Mouse (Mus musculus): Measurements from ENCODE around the gene Plcd3. TPM values are rescaled to one million over a fixed set of nuclear protein-coding genes. Genes with fewer than 3 reads are reported as not detected.
A peak's percentile ranks its signal among the peaks of the same experiment; 100 is the strongest.

Gene Plcd3
- total RNA-seq (2012; rRNA removed), result 1.7 and 2.0 TPM in 2 replicates
- 1 to 10 TPM in 1 of 2 experiments, not detected in 1; 2.6 TPM for polyA plus RNA-seq (2012; ENCODE audit: insufficient read depth in 1 of 2, insufficient read length in 2 of 2, low read depth in 1 of 2, low replicate concordance in 2 of 2, missing spikeins in 1 of 2)

GRCm38 (mm10) chr11:103101481-103101865 is at the start of gene Plcd3, which contains the start of gene Acbd4:
TSS of gene Plcd3 (minus strand) at chr11:103101658.
TSS of gene Acbd4 (plus strand) at chr11:103101682.
- H3K4me3 ChIP-seq (ENCODE audit: control insufficient read depth in 1 of 2, insufficient read depth in 1 of 2, low read depth in 2 of 2, low read length in 2 of 2), result peak within 1 kb of the TSS; percentile 55 to 80
- H3K9me3 ChIP-seq (replicated peaks; ENCODE audit: insufficient read depth, low read length), result no peaks in the 10 kb centered on the region
- H3K4me1 ChIP-seq (ENCODE audit: control insufficient read depth in 1 of 2, insufficient read depth in 2 of 2, low read length in 2 of 2), result peaks cover 9 to 20% of the 10 kb centered on the region in 2 experiments
- DNase-seq (ENCODE audit: low read depth, low spot score), result peak; percentile 92
- no peaks in the 10 kb centered on the region; the same call in 1 of the 2 replicates for H3K79me2 ChIP-seq (ENCODE audit: control insufficient read depth, insufficient read depth, low read length, poor library complexity)
- H3K27ac ChIP-seq (ENCODE audit: control insufficient read depth, low read depth, low read length), result peak within 1 kb of the TSS; percentile 39
- H3K27me3 ChIP-seq (ENCODE audit: control insufficient read depth in 1 of 2, insufficient read depth in 2 of 2, low read length in 2 of 2), result no peaks in the 10 kb centered on the region
- TF ChIP-seq POLR2A (IDR thresholded peaks at IDR 0.05; ENCODE audit: control insufficient read depth in 1 of 2, insufficient read depth in 1 of 2, low read depth in 1 of 2, low read length in 2 of 2, poor library complexity in 1 of 2) (peak; percentile 39 to 62; a peak in 2 of 4 replicates), NELFE (IDR thresholded peaks at IDR 0.05; ENCODE audit: low read depth, low read length) (peak; percentile 63), E2F4 (IDR thresholded peaks at IDR 0.05; ENCODE audit: borderline replicate concordance, low read depth, low read length) (no peak), CHD1 (IDR thresholded peaks at IDR 0.05; ENCODE audit: low read depth, low read length) (no peak)
- peaks cover 0 to 9% of the 10 kb centered on the region in 2 experiments; a peak in 2 of 4 replicates for H3K36me3 ChIP-seq (ENCODE audit: control insufficient read depth in 1 of 2, insufficient read depth in 2 of 2, low read length in 2 of 2)
- peak within 1 kb of the TSS; percentile 63 for H3K9ac ChIP-seq (ENCODE audit: control insufficient read depth, low read depth, low read length, poor library complexity, severe bottlenecking)

- no peak for DNase-seq (ENCODE audit: low read depth, low spot score)
- Histone ChIP-seq H3K27me3 (ENCODE audit: control insufficient read depth in 1 of 2, insufficient read depth in 2 of 2, low read length in 2 of 2) (peaks cover 0 to 3% of the 10 kb centered on the region in 2 experiments; a peak in 2 of 4 replicates), H3K9ac (ENCODE audit: control insufficient read depth, low read depth, low read length, poor library complexity, severe bottlenecking) (no peak overlapping the region), H3K27ac (ENCODE audit: control insufficient read depth, low read depth, low read length) (no peak overlapping the region), H3K79me2 (ENCODE audit: control insufficient read depth, insufficient read depth, low read length, poor library complexity) (no peaks in the 10 kb centered on the region), H3K36me3 (ENCODE audit: control insufficient read depth in 1 of 2, insufficient read depth in 2 of 2, low read length in 2 of 2) (no peaks in the 10 kb centered on the region; a peak in 1 of 4 replicates), H3K9me3 (replicated peaks; ENCODE audit: insufficient read depth, low read length) (no peaks in the 10 kb centered on the region), H3K4me3 (ENCODE audit: control insufficient read depth in 1 of 2, insufficient read depth in 1 of 2, low read depth in 2 of 2, low read length in 2 of 2) (no peak overlapping the region), H3K4me1 (ENCODE audit: control insufficient read depth in 1 of 2, insufficient read depth in 2 of 2, low read length in 2 of 2) (peaks cover 0 to 2% of the 10 kb centered on the region in 2 experiments; a peak in 2 of 4 replicates)
- no peak for TF ChIP-seq POLR2AphosphoS2 (IDR thresholded peaks at IDR 0.05; ENCODE audit: low read length)
- TF ChIP-seq EP300 (IDR thresholded peaks at IDR 0.05; ENCODE audit: low read depth in 1 of 2, low read length in 2 of 2), result no peak
- no peak for TF ChIP-seq ZNF384 (IDR thresholded peaks at IDR 0.05; ENCODE audit: low read depth, low read length)
- no peak for TF ChIP-seq ZMIZ1 (IDR thresholded peaks at IDR 0.05; ENCODE audit: low read depth, low read length)
- TF ChIP-seq ZKSCAN1 (IDR thresholded peaks at IDR 0.05; ENCODE audit: low read depth, low read length), result no peak
- no peak for TF ChIP-seq TAL1 (IDR thresholded peaks at IDR 0.05; ENCODE audit: low read length)
- TF ChIP-seq MAZ (IDR thresholded peaks at IDR 0.05; ENCODE audit: low read depth, low read length), result no peak
- no peak for TF ChIP-seq USF2 (IDR thresholded peaks at IDR 0.05; ENCODE audit: borderline replicate concordance in 1 of 2, insufficient read depth in 1 of 2, low read depth in 1 of 2, low read length in 2 of 2)
- no peak for TF ChIP-seq MEF2A (IDR thresholded peaks at IDR 0.05; ENCODE audit: extremely low read depth, insufficient replicate concordance, low read depth, low read length, poor library complexity, severe bottlenecking)
- TF ChIP-seq ZC3H11A (IDR thresholded peaks at IDR 0.05; ENCODE audit: low read depth, low read length), result no peak
- TF ChIP-seq RAD21 (IDR thresholded peaks at IDR 0.05; ENCODE audit: low read depth, low read length), result no peak
- TF ChIP-seq NELFE (IDR thresholded peaks at IDR 0.05; ENCODE audit: low read depth, low read length), result no peak
- no peak for TF ChIP-seq SIN3A (IDR thresholded peaks at IDR 0.05; ENCODE audit: low read length)
- no peak for TF ChIP-seq GATA1 (IDR thresholded peaks at IDR 0.05; ENCODE audit: low read depth, low read length)
- no peak for TF ChIP-seq MAFK (IDR thresholded peaks at IDR 0.05; ENCODE audit: borderline replicate concordance, low read depth, low read length)
Measured at GRCm38 (mm10) chr11:103149771-103150170, 48.3 kb upstream of the Plcd3 start.
